Mouse (Mus musculus) forelimb bud, embryonic 11.5 days (tissue): ENCODE results near the gene Rgs3.

Source experiments
- DNase-seq: peaks from one replicate; pipeline ENCODE4 v3.0.0-alpha.2; 2012; ENCODE audit warnings: low read depth, low spot score

Rgs3 gene

DNA sequence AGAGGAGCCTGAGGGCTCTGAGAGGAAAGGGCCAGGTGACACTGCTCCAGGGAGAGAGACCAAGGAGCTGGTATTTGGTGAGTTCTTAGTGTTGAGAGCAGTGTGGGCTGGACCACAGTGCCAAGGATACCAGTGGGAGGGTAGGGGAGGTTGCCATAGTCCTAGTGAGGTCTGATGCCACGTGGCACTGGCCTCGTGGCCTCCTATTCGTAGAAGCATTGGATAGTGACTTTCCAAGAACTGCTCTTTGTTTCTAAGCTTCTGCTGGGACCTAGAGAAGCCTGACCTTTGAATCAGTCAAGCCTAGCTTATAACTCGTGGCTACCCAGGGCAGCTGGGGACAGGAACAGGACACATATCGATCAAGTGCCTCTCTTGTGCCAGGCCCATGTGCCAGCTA, 164.1 kb downstream of the Rgs3 start:
- DNase-seq = no peak

DNA sequence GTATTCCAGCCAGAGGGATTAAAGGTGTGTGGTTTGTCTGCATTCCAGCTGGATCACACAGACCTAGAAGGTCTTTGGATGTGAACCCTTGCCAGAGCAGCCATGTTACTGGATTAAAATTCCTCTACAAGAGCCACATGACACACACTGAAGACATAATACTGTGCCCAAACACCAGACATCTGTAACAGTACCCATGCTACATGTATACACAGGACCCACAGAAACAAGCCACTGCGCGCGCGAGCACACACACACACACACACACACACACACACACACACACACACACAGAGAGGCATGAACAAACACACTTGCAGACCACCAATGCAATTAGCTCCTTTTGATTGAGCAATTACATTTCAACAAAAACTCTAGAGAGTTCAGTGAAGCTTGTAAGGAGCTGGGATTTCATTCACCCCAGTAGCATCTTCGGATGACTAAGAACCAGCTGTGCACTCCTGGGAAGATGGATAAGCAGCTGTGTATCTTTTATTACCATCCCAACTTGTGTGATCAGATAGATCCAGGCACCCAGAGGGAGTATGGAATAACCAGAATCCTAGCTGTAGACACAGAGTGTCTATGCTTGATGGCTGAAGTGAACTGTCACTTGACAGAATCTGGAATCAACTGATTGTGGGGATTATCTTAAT, 166.8 kb downstream of the Rgs3 start:
- no peak for DNase-seq

DNA sequence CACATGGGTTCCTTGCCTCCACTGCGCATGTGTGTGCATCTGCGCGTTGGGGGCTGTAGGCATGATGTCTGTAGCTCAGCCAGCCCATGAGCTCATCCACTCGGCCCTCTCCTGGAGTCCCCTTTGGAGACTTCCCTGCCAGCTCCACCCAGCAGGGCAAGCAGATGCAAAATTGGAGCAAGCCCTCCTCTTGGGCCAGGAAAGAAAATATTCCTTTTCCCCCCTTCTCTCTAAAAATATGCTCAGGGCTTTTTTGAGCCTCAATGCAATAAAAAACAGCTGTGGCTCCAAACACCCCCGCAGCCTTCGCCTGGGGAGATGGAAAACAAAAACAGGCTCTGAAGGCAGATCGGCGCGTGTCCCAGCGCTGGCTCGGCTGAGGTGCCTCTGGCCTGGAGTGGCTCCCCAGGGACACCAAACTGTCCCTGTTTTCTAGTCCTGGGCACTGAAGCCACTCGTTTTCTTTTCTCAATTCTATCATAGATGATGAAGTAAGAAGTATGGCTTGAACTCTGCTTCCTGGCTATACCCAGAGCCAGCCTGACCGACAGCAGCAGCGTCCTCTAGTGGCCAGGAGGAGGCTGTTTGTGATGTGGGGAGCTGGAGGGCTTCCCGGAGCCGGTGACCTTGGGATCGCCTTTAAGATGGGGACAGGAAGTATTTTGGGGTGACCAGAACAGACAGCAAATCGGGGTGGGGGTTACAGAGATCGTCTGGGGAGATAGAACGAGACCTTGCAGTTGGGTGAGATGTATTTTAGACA, 168.1 kb downstream of the Rgs3 start:
- no peak for DNase-seq

DNA sequence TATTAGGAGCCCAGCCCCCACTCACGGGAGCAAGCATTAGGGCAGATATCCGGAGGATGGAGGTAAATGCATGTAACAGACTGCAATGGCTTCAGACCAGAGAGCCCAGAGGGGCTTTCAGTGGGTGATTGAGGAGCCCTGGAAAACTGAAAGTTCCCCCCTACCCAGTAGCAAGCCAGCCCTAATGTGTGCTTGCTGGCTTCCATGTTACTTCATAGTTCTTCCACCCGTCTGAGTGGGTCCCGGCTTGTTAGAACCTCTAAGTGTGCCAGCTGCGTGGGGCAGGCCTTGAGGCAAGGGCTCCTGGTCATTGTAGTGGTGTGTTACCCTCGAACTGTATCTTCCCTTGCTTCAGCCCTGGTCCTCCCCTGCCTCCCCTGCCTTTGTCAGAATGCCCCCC, 168.8 kb downstream of the Rgs3 start:
- DNase-seq = no peak

DNA sequence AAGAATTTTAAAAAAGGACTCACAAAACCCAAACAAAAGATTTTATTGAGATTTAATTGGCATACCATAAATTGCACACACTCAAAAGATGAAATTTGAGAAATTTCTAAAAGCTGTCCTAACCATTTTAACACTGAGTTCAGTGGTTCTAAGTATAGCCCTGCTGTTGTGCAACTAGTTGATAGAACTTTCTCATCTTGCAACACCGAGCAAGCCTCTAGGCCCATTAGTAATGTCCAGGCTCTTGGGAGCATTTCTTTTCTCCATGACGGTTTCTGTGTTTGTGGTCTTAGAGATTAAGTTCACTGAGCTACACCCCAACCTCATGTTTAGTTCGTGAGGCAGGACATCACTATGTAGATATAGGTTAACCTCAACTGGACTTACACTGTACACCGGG, 169.5 kb downstream of the Rgs3 start:
- DNase-seq = no peak

DNA sequence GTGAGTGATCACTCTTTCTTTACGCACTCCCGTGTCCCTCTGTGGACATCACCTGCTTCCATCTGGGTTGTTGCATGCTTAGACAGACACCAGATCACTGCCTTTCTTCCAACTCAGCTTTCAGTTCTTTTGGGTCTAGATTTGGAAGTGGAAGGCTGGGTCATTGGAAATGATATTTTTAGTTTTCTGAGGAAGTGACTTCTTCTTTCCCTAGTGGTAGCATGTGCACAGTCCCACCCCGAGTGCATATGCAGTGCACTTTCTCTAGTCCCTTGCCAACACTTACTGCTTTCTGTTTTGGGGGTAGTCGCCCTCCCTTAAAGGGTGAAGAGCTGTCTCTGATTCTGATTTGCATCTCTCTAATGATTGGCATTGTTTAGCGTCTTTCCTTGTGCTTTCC, 170.3 kb downstream of the Rgs3 start:
- no peak for DNase-seq

DNA sequence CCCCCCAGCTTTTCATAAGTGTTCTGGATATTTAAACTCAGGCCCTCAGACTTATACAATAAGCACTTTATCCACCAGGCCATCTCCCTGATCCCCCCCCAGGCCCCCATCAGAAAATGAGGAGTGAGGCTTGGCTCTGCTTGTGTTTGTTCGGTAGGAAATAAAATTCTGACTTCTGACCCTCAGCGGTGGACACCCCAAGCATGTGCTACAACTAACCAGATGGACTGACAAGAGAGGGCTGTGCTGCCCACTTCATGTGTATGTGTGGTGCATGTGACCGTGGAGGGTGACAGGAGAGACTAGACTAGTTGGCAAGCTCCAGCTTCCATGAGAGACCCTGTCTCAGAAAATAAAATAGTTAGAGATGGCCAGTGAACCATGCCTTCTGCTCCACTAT, 171.2 kb downstream of the Rgs3 start:
- DNase-seq = no peak

DNA sequence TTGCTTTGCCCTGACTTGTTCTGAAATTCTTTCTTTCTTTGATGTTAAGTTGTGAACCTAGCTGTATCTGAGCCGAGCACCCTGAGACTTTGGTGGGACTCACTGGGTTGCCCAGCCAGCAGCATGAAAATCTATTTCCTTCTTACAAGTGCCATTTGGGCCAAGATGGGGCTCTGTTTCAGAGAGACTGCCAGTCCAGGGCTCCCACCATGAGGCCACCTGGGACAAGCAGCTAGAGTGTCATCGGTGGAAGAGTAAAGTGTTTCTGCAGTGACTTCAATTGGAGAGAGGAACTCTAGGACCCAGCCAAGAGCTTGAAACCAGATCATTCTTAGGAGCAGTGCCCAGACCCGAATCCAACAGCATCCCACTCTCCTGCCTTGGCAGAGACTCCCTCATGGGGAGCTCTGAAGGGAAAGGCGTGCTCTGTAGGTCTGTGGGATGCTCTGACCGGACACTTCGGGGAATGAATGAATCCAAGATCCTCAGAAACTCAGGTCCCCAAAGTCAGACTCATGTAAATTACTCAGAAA, 171.9 kb downstream of the Rgs3 start:
- DNase-seq = no peak

DNA sequence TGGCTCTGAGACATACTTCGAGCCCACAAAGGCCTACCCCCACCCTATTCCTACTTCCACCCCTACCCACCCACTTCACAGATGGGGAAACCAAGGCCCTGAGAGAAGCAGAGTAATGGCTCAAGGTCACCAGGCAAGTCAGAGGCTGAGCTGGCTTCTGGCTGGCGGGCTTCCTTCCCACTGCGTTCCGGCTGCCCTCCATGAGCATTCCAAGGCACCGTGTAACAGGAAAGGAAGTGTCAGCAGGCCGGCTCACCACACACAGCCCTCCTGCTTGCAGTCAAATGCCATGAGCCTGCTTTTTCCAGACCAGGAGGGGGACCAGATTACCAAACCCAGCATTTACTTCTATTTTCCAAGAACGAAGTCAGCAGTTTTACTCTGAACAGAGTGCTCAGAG, 172.4 kb downstream of the Rgs3 start:
- DNase-seq = no peak

DNA sequence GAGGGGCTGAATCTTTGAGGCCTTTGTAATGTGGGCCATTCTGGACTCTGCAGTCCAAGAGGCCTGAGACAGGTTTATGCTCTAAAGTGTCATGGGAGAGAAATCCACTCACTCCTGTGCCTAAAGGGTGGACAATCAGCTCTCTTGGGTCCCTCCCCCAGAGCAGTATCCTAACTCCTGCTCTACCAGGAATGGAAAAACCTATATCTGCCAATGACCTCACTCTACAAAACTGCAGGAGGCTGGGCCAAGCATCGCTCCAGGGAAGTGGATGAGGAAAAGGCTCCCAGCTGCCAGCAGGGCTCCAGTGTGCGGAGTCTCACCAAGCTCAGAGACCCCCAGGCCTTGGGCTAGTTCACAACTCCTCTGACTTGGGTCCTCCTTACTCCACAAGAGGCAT, 173.2 kb downstream of the Rgs3 start:
- peak; percentile 38 for DNase-seq

DNA sequence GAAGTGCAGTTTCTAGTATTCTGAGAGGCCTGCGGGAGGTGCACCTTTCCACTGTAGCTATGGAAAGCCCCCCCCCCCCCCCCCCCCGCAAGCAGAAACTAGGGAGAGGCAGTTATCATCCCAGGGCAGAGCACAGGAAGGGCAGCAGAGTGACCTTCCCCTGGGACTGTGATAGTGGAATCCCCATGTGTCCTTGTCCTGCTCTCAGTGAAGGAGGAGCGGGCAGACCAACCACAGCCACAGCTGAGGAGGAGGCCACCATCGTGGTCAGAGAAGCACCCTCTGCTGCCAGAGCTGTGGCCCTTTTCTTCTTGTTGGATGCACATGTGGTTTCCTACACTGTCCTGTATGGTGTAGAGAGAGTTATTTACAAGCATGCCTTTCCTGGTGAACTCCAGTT, 174.3 kb downstream of the Rgs3 start:
- DNase-seq = no peak

DNA sequence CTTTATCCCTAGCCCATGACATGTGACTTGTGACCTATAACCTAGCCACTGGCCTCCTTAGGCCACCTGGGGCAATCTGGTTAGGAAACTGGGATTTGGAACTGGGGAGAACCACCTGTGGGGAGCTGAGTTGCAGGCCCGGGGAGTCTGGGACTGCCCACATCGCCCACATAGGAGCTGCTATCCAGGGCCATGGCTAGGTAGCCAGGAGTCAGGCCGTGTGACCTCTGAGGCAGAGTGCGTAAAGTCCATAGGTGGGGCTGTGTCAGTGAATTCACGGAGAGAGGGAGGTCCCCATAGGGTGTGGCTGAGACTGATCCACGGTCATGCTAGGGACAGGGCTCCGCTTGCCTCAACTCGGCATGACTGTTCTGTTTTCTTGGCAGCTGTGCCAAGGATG, 175.6 kb downstream of the Rgs3 start:
- no peak for DNase-seq

DNA sequence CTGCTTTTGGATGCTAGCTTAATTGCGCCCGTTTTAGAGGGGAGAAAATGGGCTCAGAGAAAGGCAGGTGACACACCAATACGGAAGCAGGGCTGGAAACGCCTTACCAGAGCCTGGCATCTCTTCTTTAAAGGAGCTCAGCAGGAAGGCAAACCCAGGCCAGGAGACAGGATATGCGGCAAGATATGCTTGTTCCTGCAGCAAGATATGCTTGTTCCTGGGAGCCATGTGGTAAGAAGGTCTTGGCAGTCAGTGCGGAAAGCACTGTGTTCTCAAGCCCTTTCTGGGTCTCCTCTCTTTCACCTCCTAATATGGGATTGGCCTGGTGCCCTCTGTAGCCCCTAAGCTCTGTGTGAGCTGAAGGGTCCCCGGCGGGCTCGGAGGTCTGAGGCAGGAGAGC, 176.2 kb downstream of the Rgs3 start:
- DNase-seq = no peak

DNA sequence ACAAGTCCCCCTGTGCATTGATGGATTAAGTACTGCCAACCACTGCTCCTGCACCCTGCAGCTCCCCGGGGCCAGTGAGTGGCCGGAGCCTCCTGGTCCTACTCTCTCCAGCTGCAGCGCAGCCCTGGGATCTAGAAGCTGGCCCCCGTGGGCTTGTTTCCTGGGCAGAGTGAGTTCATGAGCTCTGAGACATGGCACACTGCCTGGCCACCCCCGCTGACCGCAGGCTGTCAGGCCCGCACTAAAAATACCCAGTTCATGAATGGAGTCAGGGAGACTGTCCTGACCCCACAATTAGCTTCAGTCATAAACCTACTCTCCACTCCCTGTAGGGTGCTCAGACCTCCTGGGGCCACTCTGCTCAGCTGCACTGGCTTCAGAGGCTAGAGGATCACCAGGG, 176.8 kb downstream of the Rgs3 start:
- DNase-seq = no peak

DNA sequence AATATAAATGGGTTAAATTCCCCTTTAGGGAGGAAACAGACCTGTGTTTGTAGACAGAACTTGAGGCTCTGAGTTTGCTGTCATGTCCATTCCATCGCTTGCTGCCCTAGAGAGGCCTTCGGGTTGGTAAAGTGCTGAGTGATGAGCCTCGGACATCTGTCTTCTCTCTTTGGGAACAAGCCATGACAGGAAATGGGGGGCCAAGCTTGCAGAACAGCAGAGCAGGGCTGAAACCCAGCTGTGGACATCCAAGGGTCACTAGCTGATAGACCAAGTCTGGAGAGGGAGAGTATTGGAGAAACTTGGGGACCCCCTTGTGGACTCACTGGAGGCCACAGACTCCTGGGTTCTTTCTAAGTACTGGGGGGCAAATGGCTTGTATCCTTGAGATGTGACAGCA, 177.3 kb downstream of the Rgs3 start:
- no peak for DNase-seq

DNA sequence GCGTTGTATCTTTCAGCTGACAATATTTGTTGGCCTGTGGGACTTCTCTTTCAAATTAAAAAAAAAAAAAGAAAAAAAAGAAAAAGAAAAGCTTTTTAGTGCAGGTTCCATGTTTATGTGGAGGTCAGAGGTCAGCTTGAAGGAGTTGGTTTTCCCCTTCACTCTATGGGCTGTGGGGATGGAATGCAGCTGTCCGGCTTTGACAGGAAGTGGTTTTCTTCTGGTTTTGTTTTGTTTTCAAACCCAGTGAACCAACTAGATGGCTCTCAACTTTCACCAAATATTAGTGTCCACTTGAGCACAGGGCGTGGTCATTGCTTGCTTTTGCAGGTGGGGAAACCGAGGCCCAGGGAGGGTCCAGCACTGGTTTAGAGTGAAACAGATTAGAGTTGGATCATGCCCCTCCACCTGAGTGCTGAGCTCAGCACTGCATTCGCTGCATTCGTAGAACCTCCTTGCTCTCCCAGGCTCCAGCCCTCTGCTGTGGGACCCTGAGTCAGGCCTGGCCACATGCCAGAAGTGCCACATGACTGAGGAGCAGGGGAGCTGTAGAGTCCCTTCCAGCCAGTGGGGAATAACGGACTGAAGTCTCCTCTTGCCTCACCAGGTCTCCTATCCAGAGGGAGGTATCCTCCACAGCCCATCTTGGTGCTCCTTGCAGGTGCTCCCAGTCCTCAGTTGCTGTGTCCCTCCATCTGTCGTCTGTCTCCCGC, 178.5 kb downstream of the Rgs3 start:
- no peak for DNase-seq

DNA sequence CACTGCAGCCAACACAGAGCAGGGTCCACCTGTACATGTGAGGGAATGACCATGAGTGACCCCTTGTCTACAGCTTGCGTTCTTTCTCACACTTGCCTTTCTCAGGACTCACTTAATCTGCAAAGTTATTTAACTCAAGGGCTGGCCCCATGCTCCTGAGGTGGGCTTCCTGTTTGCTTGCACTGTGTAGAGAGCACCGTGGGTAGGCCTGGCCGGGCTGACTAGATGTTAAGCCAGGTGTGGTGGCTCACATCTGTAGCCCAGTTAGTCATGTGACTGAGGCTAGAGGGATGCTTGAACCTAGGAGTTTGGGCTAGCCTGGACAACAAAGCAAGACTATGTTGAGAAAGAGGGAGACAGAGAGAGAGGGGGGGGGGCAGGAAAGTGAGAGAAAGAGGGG, 179.3 kb downstream of the Rgs3 start:
- DNase-seq = no peak

DNA sequence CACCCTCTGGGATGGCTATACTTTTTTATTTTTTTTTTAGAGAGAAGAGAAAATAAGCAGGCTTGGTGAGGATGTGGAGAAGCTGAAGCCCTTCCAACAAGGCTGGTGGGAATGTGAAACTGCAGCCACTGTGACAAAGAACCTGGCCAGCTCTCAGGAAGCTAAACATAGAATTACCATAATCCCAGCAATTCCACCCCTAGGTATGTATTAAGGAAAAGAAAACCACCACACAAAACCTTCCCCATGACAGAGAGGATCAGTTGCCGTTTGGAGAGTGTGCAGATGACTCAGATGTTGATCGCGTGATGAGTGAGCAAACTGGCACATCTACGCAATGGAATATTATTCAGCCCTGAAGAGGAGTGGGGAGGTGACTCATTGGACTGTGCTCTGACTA, 179.9 kb downstream of the Rgs3 start:
- DNase-seq = no peak

DNA sequence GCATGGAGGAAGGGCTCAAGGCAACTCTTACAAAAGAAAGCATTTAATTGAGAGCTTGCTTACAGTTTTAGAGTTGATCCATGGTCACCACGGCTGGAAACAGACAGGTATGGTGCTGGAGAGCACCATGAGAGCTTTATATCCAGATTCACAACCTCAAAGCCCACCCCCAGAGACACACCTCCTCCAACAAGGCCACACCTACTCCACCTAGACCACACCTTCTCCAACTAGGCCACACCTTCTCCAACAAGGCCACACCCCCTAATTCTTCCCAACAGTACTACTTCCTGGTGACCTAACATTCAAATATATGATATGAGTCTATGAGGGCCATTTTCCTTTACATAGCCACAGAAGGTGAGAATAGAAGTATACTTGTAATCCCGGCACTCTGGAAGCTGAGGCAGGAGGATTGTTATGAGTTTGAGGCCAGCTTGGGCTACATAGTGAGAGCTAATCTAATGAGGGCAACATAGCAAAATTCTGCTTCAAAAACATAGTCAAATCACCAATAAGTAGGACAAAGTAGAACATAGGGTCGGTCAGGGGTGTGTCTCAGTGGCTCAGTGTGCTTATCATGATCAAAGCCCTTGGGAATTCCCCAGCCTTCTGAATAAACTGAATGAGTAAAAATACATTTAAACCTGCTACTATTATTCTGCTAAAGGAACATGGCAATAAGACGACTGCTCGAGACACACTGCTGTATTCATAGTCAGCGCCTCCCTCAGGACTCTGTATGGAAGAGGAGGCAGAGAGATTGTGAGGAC, 180.8 kb downstream of the Rgs3 start:
- DNase-seq = no peak

DNA sequence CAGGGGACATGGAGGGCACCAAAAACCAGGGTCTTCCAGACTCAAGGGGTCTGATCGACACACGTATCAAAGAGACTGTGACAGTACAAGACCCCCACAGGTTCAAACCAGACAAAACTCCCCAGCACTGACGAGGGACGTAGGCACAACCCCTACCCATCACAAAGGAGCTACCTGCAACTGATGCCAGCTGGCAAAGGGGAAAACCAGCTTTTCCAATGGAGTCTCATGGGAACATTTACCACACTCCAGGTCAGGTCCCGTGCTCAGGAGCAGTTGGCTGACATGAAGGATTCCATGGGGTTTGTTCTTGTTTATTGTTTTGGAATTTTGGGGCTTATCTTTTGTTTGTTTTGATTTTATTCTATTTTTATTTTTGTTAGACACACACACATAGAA, 181.4 kb downstream of the Rgs3 start:
- no peak for DNase-seq

DNA sequence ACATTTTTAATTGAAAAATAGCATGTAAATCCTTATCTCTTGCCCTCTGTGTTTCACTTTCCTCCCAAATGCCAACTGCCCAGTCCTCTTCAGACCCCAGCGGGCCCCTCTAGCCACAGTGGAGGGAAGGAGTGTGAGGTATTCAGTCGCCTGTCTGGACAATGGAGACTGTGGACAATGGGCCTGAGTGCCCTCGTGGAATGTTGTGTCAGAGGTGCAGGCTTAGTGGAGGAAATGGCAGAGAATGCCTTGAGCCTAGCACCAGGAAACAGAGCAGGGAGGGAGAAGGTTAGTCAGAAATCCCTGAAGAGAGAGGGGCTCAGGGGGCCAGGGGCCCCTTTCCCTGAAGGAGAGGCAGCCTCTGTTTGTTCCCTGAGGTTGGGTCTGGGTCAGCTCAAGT, 182.0 kb downstream of the Rgs3 start:
- no peak for DNase-seq
